Comparison of ENCODE assay signal across 16 mouse cellular contexts in the genomic region with DNA sequence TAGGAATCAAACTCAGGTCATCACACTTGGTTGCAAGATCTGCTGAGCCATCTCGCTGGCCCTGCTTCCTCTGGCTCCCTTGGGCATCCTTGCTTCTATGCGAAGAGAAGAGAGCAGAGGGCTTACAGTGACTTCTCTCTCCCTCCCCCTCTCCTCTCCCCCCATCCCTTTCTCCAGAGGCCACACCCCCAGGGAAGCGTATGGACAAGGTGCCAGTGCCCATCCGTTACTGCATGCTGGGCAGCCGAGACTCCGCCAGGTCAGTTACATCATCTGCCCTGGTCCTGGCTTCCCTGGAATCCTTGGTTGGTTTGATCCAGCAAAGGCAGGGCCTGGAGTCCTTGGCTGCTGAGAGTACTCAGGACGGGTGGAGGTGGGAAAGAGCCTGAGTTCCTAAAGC. TPM values are rescaled to one million over a fixed set of nuclear protein-coding genes. Genes with fewer than 3 reads are reported as not detected.
A peak's percentile ranks its signal among the peaks of the same experiment; 100 is the strongest.
DNase-seq lines count a peak whose midpoint lies in the region; ATAC-seq lines count a peak whose summit lies in the region.
"Had no signal": no experiment of that assay in that cellular context is flagged by ENCODE, and none has a peak within 500 bp of the region (broad histone marks: within the 10 kb centered on the region; RNA-seq: fewer than 3 reads in every experiment).

No protein-coding gene starts in this region.

- peaks cover 53% of the 10 kb centered on the region for H3K36me3 ChIP-seq in forebrain, embryonic 13.5 days (ENCODE audit: poor library complexity, severe bottlenecking)
- H3K36me3 ChIP-seq in forebrain, embryonic 15.5 days, result peaks cover 41% of the 10 kb centered on the region
- peaks cover 55% of the 10 kb centered on the region for H3K36me3 ChIP-seq in midbrain, embryonic 13.5 days
- H3K36me3 ChIP-seq in midbrain, embryonic 11.5 days (ENCODE audit: control insufficient read depth, insufficient read depth, low read length), result peaks cover 17% of the 10 kb centered on the region
- H3K36me3 ChIP-seq in hindbrain, embryonic 15.5 days, result peaks cover 24% of the 10 kb centered on the region
- peaks cover 52% of the 10 kb centered on the region for H3K36me3 ChIP-seq in heart, embryonic 10.5 days

- H3K27me3 ChIP-seq in forebrain, embryonic 13.5 days, result no peaks in the 10 kb centered on the region
- no peaks in the 10 kb centered on the region for H3K27me3 ChIP-seq in forebrain, embryonic 15.5 days
- no peaks in the 10 kb centered on the region for H3K27me3 ChIP-seq in midbrain, embryonic 13.5 days
- H3K27me3 ChIP-seq in midbrain, embryonic 11.5 days (ENCODE audit: control insufficient read depth, insufficient read depth, low read length), result no peaks in the 10 kb centered on the region
- H3K27me3 ChIP-seq in hindbrain, embryonic 15.5 days, result no peaks in the 10 kb centered on the region
- H3K27me3 ChIP-seq in heart, embryonic 10.5 days (ENCODE audit: insufficient read depth, poor library complexity, severe bottlenecking), result no peaks in the 10 kb centered on the region
- H3K27me3 ChIP-seq: lung, embryonic 15.5 days had no signal

- DNase-seq in cerebellum, adult 11-12 months, result peak; percentile 63
- no peak for DNase-seq in midbrain, embryonic 11.5 days (ENCODE audit: low spot score, missing footprints)
- DNase-seq in heart, embryonic 10.5 days (ENCODE audit: low spot score), result no peak
- DNase-seq: liver; thymus, adult 18-20 months had no signal

- peak overlapping the region; percentile 92; the same call in 1 of the 2 replicates for H3K4me2 ChIP-seq in forebrain, embryonic 13.5 days
- H3K4me2 ChIP-seq in forebrain, embryonic 15.5 days (replicated peaks), result no peak overlapping the region
- peak overlapping the region; percentile 80 for H3K4me2 ChIP-seq in midbrain, embryonic 13.5 days (replicated peaks)
- no peak overlapping the region for H3K4me2 ChIP-seq in midbrain, embryonic 11.5 days
- H3K4me2 ChIP-seq in hindbrain, embryonic 15.5 days, result peak overlapping the region; percentile 98; the same call in 1 of the 2 replicates

- H3K4me1 ChIP-seq in forebrain, embryonic 13.5 days, result peaks cover 25% of the 10 kb centered on the region
- peaks cover 32% of the 10 kb centered on the region for H3K4me1 ChIP-seq in forebrain, embryonic 15.5 days
- H3K4me1 ChIP-seq in midbrain, embryonic 13.5 days (replicated peaks), result peaks cover 39% of the 10 kb centered on the region
- H3K4me1 ChIP-seq in midbrain, embryonic 11.5 days (ENCODE audit: control insufficient read depth, insufficient read depth, low read length), result peaks cover 16% of the 10 kb centered on the region
- peaks cover 30% of the 10 kb centered on the region for H3K4me1 ChIP-seq in hindbrain, embryonic 15.5 days (replicated peaks)
- peaks cover 31% of the 10 kb centered on the region for H3K4me1 ChIP-seq in heart, embryonic 10.5 days

- no peak overlapping the region for H3K4me3 ChIP-seq in forebrain, embryonic 13.5 days
- no peak overlapping the region for H3K4me3 ChIP-seq in forebrain, embryonic 15.5 days
- 0 out of 2 replicates have a peak overlapping the region, but pooled peaks have one; percentile 55 for H3K4me3 ChIP-seq in midbrain, embryonic 13.5 days (replicated peaks)
- no peak overlapping the region for H3K4me3 ChIP-seq in midbrain, embryonic 11.5 days (ENCODE audit: low read depth, low read length)
- H3K4me3 ChIP-seq in hindbrain, embryonic 15.5 days, result no peak overlapping the region
- H3K4me3 ChIP-seq in heart, embryonic 10.5 days, result no peak overlapping the region
- H3K4me3 ChIP-seq: heart, adult 2 months; liver, embryonic 15.5 days; lung, embryonic 15.5 days had no signal

- H3K27ac ChIP-seq in forebrain, embryonic 13.5 days, result no peak overlapping the region
- H3K27ac ChIP-seq in forebrain, embryonic 15.5 days (replicated peaks), result no peak overlapping the region
- no peak overlapping the region for H3K27ac ChIP-seq in midbrain, embryonic 13.5 days
- no peak overlapping the region for H3K27ac ChIP-seq in midbrain, embryonic 11.5 days (ENCODE audit: low read depth, low read length)
- no peak overlapping the region for H3K27ac ChIP-seq in hindbrain, embryonic 15.5 days (replicated peaks)
- H3K27ac ChIP-seq in heart, embryonic 10.5 days, result no peak overlapping the region
- H3K27ac ChIP-seq: heart, adult 2 months; limb, embryonic 10.5 days; liver, embryonic 15.5 days; lung, embryonic 15.5 days had no signal

- no peaks in the 10 kb centered on the region for H3K9me3 ChIP-seq in forebrain, embryonic 13.5 days (replicated peaks)
- no peaks in the 10 kb centered on the region for H3K9me3 ChIP-seq in forebrain, embryonic 15.5 days
- H3K9me3 ChIP-seq in midbrain, embryonic 13.5 days, result no peaks in the 10 kb centered on the region
- H3K9me3 ChIP-seq in midbrain, embryonic 11.5 days (ENCODE audit: control insufficient read depth, low read length), result no peaks in the 10 kb centered on the region
- H3K9me3 ChIP-seq in hindbrain, embryonic 15.5 days, result no peaks in the 10 kb centered on the region
- no peaks in the 10 kb centered on the region for H3K9me3 ChIP-seq in heart, embryonic 10.5 days
- H3K9me3 ChIP-seq: limb, embryonic 10.5 days; liver, embryonic 15.5 days; lung, embryonic 15.5 days; megakaryocyte, embryonic 14.5 days had no signal

- 89% methylated on average over 7 of the region's 7 CpGs for WGBS in forebrain, embryonic 13.5 days
- WGBS in forebrain, embryonic 15.5 days, result 85% methylated on average over 7 of the region's 7 CpGs
- 87% methylated on average over 7 of the region's 7 CpGs for WGBS in midbrain, embryonic 13.5 days
- WGBS in midbrain, embryonic 11.5 days, result 90% methylated on average over 7 of the region's 7 CpGs
- 82% methylated on average over 7 of the region's 7 CpGs for WGBS in hindbrain, embryonic 15.5 days
- WGBS in heart, embryonic 10.5 days, result 88% methylated on average over 7 of the region's 7 CpGs

- peak overlapping the region; percentile 21; the same call in 1 of the 2 replicates for H3K9ac ChIP-seq in forebrain, embryonic 13.5 days
- no peak overlapping the region for H3K9ac ChIP-seq in forebrain, embryonic 15.5 days (replicated peaks)
- peak overlapping the region; percentile 76 for H3K9ac ChIP-seq in midbrain, embryonic 13.5 days (replicated peaks)
- no peak overlapping the region for H3K9ac ChIP-seq in midbrain, embryonic 11.5 days (ENCODE audit: low read length)
- H3K9ac ChIP-seq in hindbrain, embryonic 15.5 days, result no peak overlapping the region
- H3K9ac ChIP-seq: liver, embryonic 15.5 days; lung, embryonic 15.5 days had no signal

- ATAC-seq in cerebellum, adult (ENCODE audit: insufficient number of reproducible peaks, low FRiP score, low TSS enrichment), result no peak
- ATAC-seq in forebrain, embryonic 13.5 days, result no peak
- ATAC-seq in forebrain, embryonic 15.5 days (replicated peaks), result no peak
- no peak for ATAC-seq in midbrain, embryonic 13.5 days
- no peak for ATAC-seq in midbrain, embryonic 11.5 days (ENCODE audit: low FRiP score)
- no peak for ATAC-seq in hindbrain, embryonic 15.5 days (ENCODE audit: low FRiP score, low read depth)
- ATAC-seq: activated CD4-positive, CD25-positive, alpha-beta regulatory T cell, adult 4 months had no signal

RNA-seq across cellular contexts. Expression of a gene that starts 5.9 kb away (rescaled TPM):
- polyA plus RNA-seq in forebrain, embryonic 13.5 days (2015; fragmentation: Nextera tagmentation; extraction: Ambion mirVana), result 168 TPM in 2 replicates
- 190 and 191 TPM in 2 replicates for polyA plus RNA-seq in forebrain, embryonic 15.5 days (2015; fragmentation: Nextera tagmentation; extraction: Ambion mirVana)
- polyA plus RNA-seq in midbrain, embryonic 13.5 days (2015; fragmentation: Nextera tagmentation; extraction: Ambion mirVana), result 159 and 182 TPM in 2 replicates
- polyA plus RNA-seq in midbrain, embryonic 11.5 days (2014; fragmentation: Nextera tagmentation; extraction: Ambion mirVana), result 146 and 158 TPM in 2 replicates
- polyA plus RNA-seq in hindbrain, embryonic 15.5 days (2015; fragmentation: Nextera tagmentation; extraction: Ambion mirVana), result 145 and 149 TPM in 2 replicates
- 69.5 and 111 TPM in 2 replicates for polyA plus RNA-seq in heart, embryonic 10.5 days (2016; fragmentation: Nextera tagmentation; extraction: Ambion mirVana)

RNA-seq across cellular contexts. Expression of a gene that starts 6.1 kb away (rescaled TPM):
- 3.9 and 4.8 TPM in 2 replicates for polyA plus RNA-seq in forebrain, embryonic 13.5 days (2015; fragmentation: Nextera tagmentation; extraction: Ambion mirVana)
- 4.9 and 5.5 TPM in 2 replicates for polyA plus RNA-seq in forebrain, embryonic 15.5 days (2015; fragmentation: Nextera tagmentation; extraction: Ambion mirVana)
- 4.6 and 5.0 TPM in 2 replicates for polyA plus RNA-seq in midbrain, embryonic 13.5 days (2015; fragmentation: Nextera tagmentation; extraction: Ambion mirVana)
- 3.6 and 4.5 TPM in 2 replicates for polyA plus RNA-seq in midbrain, embryonic 11.5 days (2014; fragmentation: Nextera tagmentation; extraction: Ambion mirVana)
- 6.2 and 6.5 TPM in 2 replicates for polyA plus RNA-seq in hindbrain, embryonic 15.5 days (2015; fragmentation: Nextera tagmentation; extraction: Ambion mirVana)
- polyA plus RNA-seq in heart, embryonic 10.5 days (2016; fragmentation: Nextera tagmentation; extraction: Ambion mirVana), result 7.7 and 8.0 TPM in 2 replicates

RNA-seq across cellular contexts. Expression of a gene that starts 25.0 kb away (rescaled TPM):
- 116 and 127 TPM in 2 replicates for polyA plus RNA-seq in forebrain, embryonic 13.5 days (2015; fragmentation: Nextera tagmentation; extraction: Ambion mirVana)
- 120 and 122 TPM in 2 replicates for polyA plus RNA-seq in forebrain, embryonic 15.5 days (2015; fragmentation: Nextera tagmentation; extraction: Ambion mirVana)
- polyA plus RNA-seq in midbrain, embryonic 13.5 days (2015; fragmentation: Nextera tagmentation; extraction: Ambion mirVana), result 113 and 123 TPM in 2 replicates
- polyA plus RNA-seq in midbrain, embryonic 11.5 days (2014; fragmentation: Nextera tagmentation; extraction: Ambion mirVana), result 106 and 118 TPM in 2 replicates
- polyA plus RNA-seq in hindbrain, embryonic 15.5 days (2015; fragmentation: Nextera tagmentation; extraction: Ambion mirVana), result 108 and 111 TPM in 2 replicates
- 117 and 155 TPM in 2 replicates for polyA plus RNA-seq in heart, embryonic 10.5 days (2016; fragmentation: Nextera tagmentation; extraction: Ambion mirVana)

RNA-seq across cellular contexts. Expression of a gene that starts 25.1 kb away (rescaled TPM):
- polyA plus RNA-seq in forebrain, embryonic 13.5 days (2015; fragmentation: Nextera tagmentation; extraction: Ambion mirVana), result 96.0 and 113 TPM in 2 replicates
- 127 and 151 TPM in 2 replicates for polyA plus RNA-seq in forebrain, embryonic 15.5 days (2015; fragmentation: Nextera tagmentation; extraction: Ambion mirVana)
- polyA plus RNA-seq in midbrain, embryonic 13.5 days (2015; fragmentation: Nextera tagmentation; extraction: Ambion mirVana), result 135 and 136 TPM in 2 replicates
- polyA plus RNA-seq in midbrain, embryonic 11.5 days (2014; fragmentation: Nextera tagmentation; extraction: Ambion mirVana), result 61.2 and 65.6 TPM in 2 replicates
- 193 and 215 TPM in 2 replicates for polyA plus RNA-seq in hindbrain, embryonic 15.5 days (2015; fragmentation: Nextera tagmentation; extraction: Ambion mirVana)
- polyA plus RNA-seq in heart, embryonic 10.5 days (2016; fragmentation: Nextera tagmentation; extraction: Ambion mirVana), result 8.4 and 23.2 TPM in 2 replicates
- polyA plus RNA-seq: activated CD4-positive, CD25-positive, alpha-beta regulatory T cell, adult 4 months had no signal

RNA-seq across cellular contexts. Expression of a gene that starts 28.8 kb away (rescaled TPM):
- 22.0 and 26.7 TPM in 2 replicates for polyA plus RNA-seq in forebrain, embryonic 13.5 days (2015; fragmentation: Nextera tagmentation; extraction: Ambion mirVana)
- polyA plus RNA-seq in forebrain, embryonic 15.5 days (2015; fragmentation: Nextera tagmentation; extraction: Ambion mirVana), result 10.8 and 14.3 TPM in 2 replicates
- 10.1 and 11.0 TPM in 2 replicates for polyA plus RNA-seq in midbrain, embryonic 13.5 days (2015; fragmentation: Nextera tagmentation; extraction: Ambion mirVana)
- polyA plus RNA-seq in midbrain, embryonic 11.5 days (2014; fragmentation: Nextera tagmentation; extraction: Ambion mirVana), result 20.7 and 24.7 TPM in 2 replicates
- polyA plus RNA-seq in hindbrain, embryonic 15.5 days (2015; fragmentation: Nextera tagmentation; extraction: Ambion mirVana), result 7.6 and 7.8 TPM in 2 replicates
- 24.0 and 30.0 TPM in 2 replicates for polyA plus RNA-seq in heart, embryonic 10.5 days (2016; fragmentation: Nextera tagmentation; extraction: Ambion mirVana)

Comparison
In these comparisons a context has a peak if more than half of its experiments do, and no peak if none do; other contexts are left out.
1. H3K4me2 ChIP-seq: peak in forebrain, embryonic 13.5 days (single experiment), midbrain, embryonic 13.5 days (single experiment) and hindbrain, embryonic 15.5 days (single experiment); none in forebrain, embryonic 15.5 days (single experiment) and midbrain, embryonic 11.5 days (single experiment).
2. H3K9ac ChIP-seq: peak in forebrain, embryonic 13.5 days (single experiment) and midbrain, embryonic 13.5 days (single experiment); none in forebrain, embryonic 15.5 days (single experiment), midbrain, embryonic 11.5 days (single experiment) and hindbrain, embryonic 15.5 days (single experiment).